Mouse (Mus musculus): ENCODE data around the gene Fbxo33. TPM values are rescaled to one million over a fixed set of nuclear protein-coding genes. Genes with fewer than 3 reads are reported as not detected.

Gene Fbxo33
- polyA plus RNA-seq, 2 experiments: 10.2 to 10.5 TPM

DNA sequence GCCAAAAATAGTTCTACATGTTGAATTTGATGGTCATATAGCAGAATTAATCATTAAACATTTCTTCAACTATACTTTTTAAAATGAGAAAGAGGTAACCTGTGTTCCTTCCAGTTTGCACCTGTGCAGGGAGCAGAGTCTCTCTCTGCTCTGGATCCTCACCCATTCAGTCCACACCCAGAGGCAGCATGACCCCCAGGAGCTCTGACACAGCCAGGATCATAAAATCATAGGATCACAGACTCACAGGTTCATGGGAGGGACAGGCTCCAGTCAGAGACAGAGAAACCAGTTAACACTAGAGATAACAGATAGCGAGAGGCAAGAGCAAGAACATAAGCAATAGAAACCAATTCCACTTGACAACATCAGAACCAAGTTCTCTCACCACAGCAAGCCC is 11.7 kb downstream of the Fbxo33 start:
- Histone ChIP-seq H3K27ac (replicated peaks; ENCODE audit: low read depth, low read length) (no peak overlapping the region), H3K36me3 (ENCODE audit: control insufficient read depth, insufficient read depth, low read length) (peaks cover 14% of the 10 kb centered on the region), H3K27me3 (ENCODE audit: control insufficient read depth, insufficient read depth, low read length) (no peaks in the 10 kb centered on the region), H3K9me3 (ENCODE audit: control insufficient read depth, low read length) (no peaks in the 10 kb centered on the region), H3K9ac (ENCODE audit: low read depth, low read length, severe bottlenecking) (no peak overlapping the region), H3K4me2 (replicated peaks; ENCODE audit: low read depth, low read length, severe bottlenecking) (no peak overlapping the region), H3K4me1 (ENCODE audit: control insufficient read depth, insufficient read depth, low read length) (no peaks in the 10 kb centered on the region), H3K4me3 (replicated peaks; ENCODE audit: low read length) (no peak overlapping the region)
- WGBS: 88% methylated on average over 1 of the region's 1 CpGs
- DNase-seq (ENCODE audit: low spot score) (no peak), ATAC-seq (ENCODE audit: low FRiP score, low read depth) (no peak)
- no peak for TF ChIP-seq POLR2A (IDR thresholded peaks at IDR 0.05; ENCODE audit: borderline replicate concordance, extremely low read depth, insufficient read depth, insufficient read length)

GRCm38 (mm10) chr12:59207000-59207390 is 12.5 kb downstream of the Fbxo33 start:
- Histone ChIP-seq H3K4me3 (replicated peaks; ENCODE audit: low read length) (no peak overlapping the region), H3K4me1 (ENCODE audit: control insufficient read depth, insufficient read depth, low read length) (no peaks in the 10 kb centered on the region), H3K27me3 (ENCODE audit: control insufficient read depth, insufficient read depth, low read length) (no peaks in the 10 kb centered on the region), H3K9me3 (ENCODE audit: control insufficient read depth, low read length) (no peaks in the 10 kb centered on the region), H3K36me3 (ENCODE audit: control insufficient read depth, insufficient read depth, low read length) (peaks cover 18% of the 10 kb centered on the region), H3K4me2 (replicated peaks; ENCODE audit: low read depth, low read length, severe bottlenecking) (no peak overlapping the region), H3K27ac (replicated peaks; ENCODE audit: low read depth, low read length) (no peak overlapping the region), H3K9ac (ENCODE audit: low read depth, low read length, severe bottlenecking) (no peak overlapping the region)
- no peak for TF ChIP-seq POLR2A (IDR thresholded peaks at IDR 0.05; ENCODE audit: borderline replicate concordance, extremely low read depth, insufficient read depth, insufficient read length)
- ATAC-seq (ENCODE audit: low FRiP score, low read depth) (no peak), DNase-seq (ENCODE audit: low spot score) (no peak)
- 84% methylated on average over 3 of the region's 3 CpGs for WGBS

DNA sequence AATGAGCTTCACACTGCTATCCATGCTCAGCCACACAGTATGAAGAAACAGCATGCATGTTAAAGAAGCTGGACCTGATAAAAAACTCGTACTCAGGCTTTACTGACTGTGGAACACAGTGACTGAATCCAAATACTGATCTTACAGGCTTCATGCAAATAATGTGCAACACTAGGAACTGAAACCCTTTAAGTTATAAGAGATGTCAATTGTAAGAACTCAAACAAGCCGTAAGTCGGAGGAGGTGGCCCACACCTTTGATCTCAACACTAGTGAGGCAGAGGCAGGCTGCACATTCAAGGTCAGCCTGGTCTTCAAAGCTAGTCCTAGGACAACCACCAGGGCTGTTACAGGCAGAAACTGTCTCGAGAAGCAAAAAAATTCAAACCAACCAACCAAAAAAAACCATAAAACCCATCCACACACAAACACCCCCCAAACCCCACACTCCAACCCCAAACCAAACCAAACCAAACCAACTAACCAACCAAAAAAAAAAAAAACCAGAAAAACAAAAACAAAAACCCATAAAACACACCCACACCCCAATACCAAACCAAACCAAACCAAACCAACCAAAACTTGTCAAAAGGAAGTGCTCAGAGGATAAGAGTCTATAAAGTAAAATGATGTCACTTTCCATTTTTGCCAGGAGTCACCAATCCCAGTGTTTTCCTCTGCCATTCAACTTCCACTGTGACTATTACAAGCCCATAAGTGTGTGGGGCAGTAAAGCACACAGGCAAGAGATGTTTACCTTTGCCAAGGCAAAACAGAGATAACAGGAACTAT is 13.1 kb downstream of the Fbxo33 start:
- DNase-seq (ENCODE audit: low spot score) (no peak), ATAC-seq (ENCODE audit: low FRiP score, low read depth) (no peak)
- Histone ChIP-seq H3K4me3 (replicated peaks; ENCODE audit: low read length) (no peak overlapping the region), H3K27me3 (ENCODE audit: control insufficient read depth, insufficient read depth, low read length) (no peaks in the 10 kb centered on the region), H3K36me3 (ENCODE audit: control insufficient read depth, insufficient read depth, low read length) (peaks cover 14% of the 10 kb centered on the region), H3K4me1 (ENCODE audit: control insufficient read depth, insufficient read depth, low read length) (no peaks in the 10 kb centered on the region), H3K9ac (ENCODE audit: low read depth, low read length, severe bottlenecking) (no peak overlapping the region), H3K27ac (replicated peaks; ENCODE audit: low read depth, low read length) (no peak overlapping the region), H3K4me2 (replicated peaks; ENCODE audit: low read depth, low read length, severe bottlenecking) (no peak overlapping the region), H3K9me3 (ENCODE audit: control insufficient read depth, low read length) (no peaks in the 10 kb centered on the region)
- 88% methylated on average over 4 of the region's 4 CpGs for WGBS
- no peak for TF ChIP-seq POLR2A (IDR thresholded peaks at IDR 0.05; ENCODE audit: borderline replicate concordance, extremely low read depth, insufficient read depth, insufficient read length)

- TF ChIP-seq POLR2A (IDR thresholded peaks at IDR 0.05; ENCODE audit: borderline replicate concordance, extremely low read depth, insufficient read depth, insufficient read length): no peak
- no peak for ATAC-seq (ENCODE audit: low FRiP score, low read depth)
- DNase-seq (ENCODE audit: low spot score): no peak
- no peaks in the 10 kb centered on the region for H3K9me3 ChIP-seq (ENCODE audit: control insufficient read depth, low read length)
- no peak overlapping the region for H3K4me2 ChIP-seq (replicated peaks; ENCODE audit: low read depth, low read length, severe bottlenecking)
- no peak overlapping the region for H3K9ac ChIP-seq (ENCODE audit: low read depth, low read length, severe bottlenecking)
- H3K4me3 ChIP-seq (replicated peaks; ENCODE audit: low read length): no peak overlapping the region
- 93% methylated on average over 6 of the region's 6 CpGs for WGBS
- H3K36me3 ChIP-seq (ENCODE audit: control insufficient read depth, insufficient read depth, low read length): peaks cover 13% of the 10 kb centered on the region
- no peak overlapping the region for H3K27ac ChIP-seq (replicated peaks; ENCODE audit: low read depth, low read length)
- H3K4me1 ChIP-seq (ENCODE audit: control insufficient read depth, insufficient read depth, low read length): no peaks in the 10 kb centered on the region
- no peaks in the 10 kb centered on the region for H3K27me3 ChIP-seq (ENCODE audit: control insufficient read depth, insufficient read depth, low read length)
Measured at GRCm38 (mm10) chr12:59205571-59205970, 14.0 kb downstream of the Fbxo33 start.

DNA sequence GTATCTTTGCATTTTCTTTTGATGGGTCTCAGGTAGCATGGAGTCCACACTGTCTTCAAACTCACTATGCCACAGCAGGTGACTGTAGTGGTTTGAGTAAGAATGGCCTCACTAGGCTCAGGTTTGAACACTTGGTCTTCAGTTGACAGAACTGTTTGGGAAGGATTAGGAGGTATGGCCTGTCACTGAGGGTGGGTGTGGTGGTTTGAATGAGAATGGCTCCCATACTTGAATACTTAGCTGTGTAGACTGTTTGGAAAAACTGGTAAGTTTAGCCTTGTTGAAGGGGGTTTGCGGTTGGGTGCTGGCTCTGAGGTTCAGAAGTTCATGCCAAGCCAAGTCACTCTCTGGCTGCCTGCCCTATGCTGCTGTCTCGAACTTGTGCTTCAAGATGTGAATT is 20.2 kb downstream of the Fbxo33 start:
- Histone ChIP-seq H3K4me2 (replicated peaks; ENCODE audit: low read depth, low read length, severe bottlenecking) (no peak overlapping the region), H3K36me3 (ENCODE audit: control insufficient read depth, insufficient read depth, low read length) (peaks cover 29% of the 10 kb centered on the region), H3K9me3 (ENCODE audit: control insufficient read depth, low read length) (no peaks in the 10 kb centered on the region), H3K9ac (ENCODE audit: low read depth, low read length, severe bottlenecking) (no peak overlapping the region), H3K4me3 (replicated peaks; ENCODE audit: low read length) (no peak overlapping the region), H3K27me3 (ENCODE audit: control insufficient read depth, insufficient read depth, low read length) (no peaks in the 10 kb centered on the region), H3K4me1 (ENCODE audit: control insufficient read depth, insufficient read depth, low read length) (no peaks in the 10 kb centered on the region), H3K27ac (replicated peaks; ENCODE audit: low read depth, low read length) (no peak overlapping the region)
- no peak for DNase-seq (ENCODE audit: low spot score)
- TF ChIP-seq POLR2A (IDR thresholded peaks at IDR 0.05; ENCODE audit: borderline replicate concordance, extremely low read depth, insufficient read depth, insufficient read length): no peak
- WGBS: 87% methylated on average over 2 of the region's 2 CpGs
- ATAC-seq (ENCODE audit: low FRiP score, low read depth): no peak

All from limb, embryonic 14.5 days (tissue).